Mouse (Mus musculus) E14TG2a.4 (cell line): ENCODE measurements around the gene Gucy1b2.

Experiments
- CTCF ChIP-seq: conservative IDR thresholded peaks from 2 replicates; pipeline ENCODE4 v1.5.1; 2014; ENCODE audit warnings: low read length
- NANOG ChIP-seq: IDR thresholded peaks from 2 replicates; pipeline ENCODE4 v1.6.1; 2014; ENCODE audit warnings: borderline replicate concordance, low read length, mixed read lengths
- POU5F1 ChIP-seq: IDR thresholded peaks from 2 replicates; pipeline ENCODE4 v1.6.1; 2014; ENCODE audit warnings: low read length, borderline replicate concordance

GRCm38 (mm10) chr14:62456239-62456747 is at the start of gene Gucy1b2:
- TF ChIP-seq CTCF (no peak), NANOG (no peak), POU5F1 (no peak)
